Mouse (Mus musculus): ENCODE data around the gene Gm9117. TPM values are rescaled to one million over a fixed set of nuclear protein-coding genes. Genes with fewer than 3 reads are reported as not detected.
"Not testable (repeated sequence)": the region's sequence is repeated elsewhere in the genome, so short reads cannot be mapped to it uniquely, and the experiment has no call there.

Gene Gm9117
- polyA plus RNA-seq (2014; fragmentation: Nextera tagmentation; extraction: Ambion mirVana): not detected in 2 replicates

GRCm38 (mm10) chr3:93943443-93943842 lies at the start of gene Gm9117:
TSS of gene Gm9117 (minus strand) at chr3:93943543.
- not testable (repeated sequence) for H3K4me1 ChIP-seq (ENCODE audit: control insufficient read depth, insufficient read depth, low read length); H3K27me3 ChIP-seq (ENCODE audit: control insufficient read depth, insufficient read depth, low read length); H3K9ac ChIP-seq (replicated peaks; ENCODE audit: low read depth, low read length); H3K36me3 ChIP-seq (ENCODE audit: control insufficient read depth, insufficient read depth, low read length); H3K4me2 ChIP-seq (replicated peaks; ENCODE audit: low read depth, low read length); ATAC-seq (ENCODE audit: insufficient number of reproducible peaks, insufficient read depth, low FRiP score, low read depth); H3K9me3 ChIP-seq (ENCODE audit: control insufficient read depth, low read depth, low read length); H3K4me3 ChIP-seq (ENCODE audit: low read depth, low read length); H3K27ac ChIP-seq (ENCODE audit: low read length)
- 88% methylated on average over 3 of the region's 4 CpGs for WGBS

- not testable (repeated sequence) for ATAC-seq (ENCODE audit: insufficient number of reproducible peaks, insufficient read depth, low FRiP score, low read depth); H3K4me3 ChIP-seq (ENCODE audit: low read depth, low read length); H3K4me1 ChIP-seq (ENCODE audit: control insufficient read depth, insufficient read depth, low read length); H3K9me3 ChIP-seq (ENCODE audit: control insufficient read depth, low read depth, low read length); H3K4me2 ChIP-seq (replicated peaks; ENCODE audit: low read depth, low read length); H3K36me3 ChIP-seq (ENCODE audit: control insufficient read depth, insufficient read depth, low read length); H3K27me3 ChIP-seq (ENCODE audit: control insufficient read depth, insufficient read depth, low read length); H3K27ac ChIP-seq (ENCODE audit: low read length); H3K9ac ChIP-seq (replicated peaks; ENCODE audit: low read depth, low read length)
- WGBS: 86% methylated on average over 5 of the region's 6 CpGs
Observed at GRCm38 (mm10) chr3:93968938-93969337, 25.6 kb upstream of the Gm9117 start.

GRCm38 (mm10) chr3:93961214-93961613 lies 17.9 kb upstream of the Gm9117 start, which contains the start of gene Tdpoz5:
TSS of gene Tdpoz5 (minus strand) at chr3:93961314.
- not testable (repeated sequence) for H3K9ac ChIP-seq (replicated peaks; ENCODE audit: low read depth, low read length); H3K27me3 ChIP-seq (ENCODE audit: control insufficient read depth, insufficient read depth, low read length); H3K27ac ChIP-seq (ENCODE audit: low read length); H3K9me3 ChIP-seq (ENCODE audit: control insufficient read depth, low read depth, low read length); ATAC-seq (ENCODE audit: insufficient number of reproducible peaks, insufficient read depth, low FRiP score, low read depth); H3K36me3 ChIP-seq (ENCODE audit: control insufficient read depth, insufficient read depth, low read length); H3K4me1 ChIP-seq (ENCODE audit: control insufficient read depth, insufficient read depth, low read length); H3K4me2 ChIP-seq (replicated peaks; ENCODE audit: low read depth, low read length); H3K4me3 ChIP-seq (ENCODE audit: low read depth, low read length)
- WGBS: 56% methylated on average over 2 of the region's 4 CpGs

- not testable (repeated sequence) for H3K36me3 ChIP-seq (ENCODE audit: control insufficient read depth, insufficient read depth, low read length); ATAC-seq (ENCODE audit: insufficient number of reproducible peaks, insufficient read depth, low FRiP score, low read depth)
Observed at GRCm38 (mm10) chr3:93938386-93938785, 5.0 kb downstream of the Gm9117 start.

More at GRCm38 (mm10) chr3:93938386-93938785, 5.0 kb downstream of the Gm9117 start:
- not testable (repeated sequence) for H3K9ac ChIP-seq (replicated peaks; ENCODE audit: low read depth, low read length); H3K9me3 ChIP-seq (ENCODE audit: control insufficient read depth, low read depth, low read length); H3K27me3 ChIP-seq (ENCODE audit: control insufficient read depth, insufficient read depth, low read length); H3K4me2 ChIP-seq (replicated peaks; ENCODE audit: low read depth, low read length); H3K4me3 ChIP-seq (ENCODE audit: low read depth, low read length); H3K4me1 ChIP-seq (ENCODE audit: control insufficient read depth, insufficient read depth, low read length); H3K27ac ChIP-seq (ENCODE audit: low read length)
- no CpG with 5 or more reads among the region's 3 CpGs for WGBS

Other genes starting within 250 kb of the Gm9117 start
- not detected in 2 replicates for gene Gm5773, start 170.5 kb downstream of the Gm9117 start, polyA plus RNA-seq (2014; fragmentation: Nextera tagmentation; extraction: Ambion mirVana)
- gene Tdpoz4, start 147.1 kb downstream of the Gm9117 start, polyA plus RNA-seq (2014; fragmentation: Nextera tagmentation; extraction: Ambion mirVana): not detected in 2 replicates
- not detected in 2 replicates for gene Tdpoz3, start 117.5 kb downstream of the Gm9117 start, polyA plus RNA-seq (2014; fragmentation: Nextera tagmentation; extraction: Ambion mirVana)
- gene Tdpoz5, start 17.8 kb upstream of the Gm9117 start, polyA plus RNA-seq (2014; fragmentation: Nextera tagmentation; extraction: Ambion mirVana): not detected in 2 replicates
- gene Gm9125, start 111.3 kb upstream of the Gm9117 start, polyA plus RNA-seq (2014; fragmentation: Nextera tagmentation; extraction: Ambion mirVana): not detected in 2 replicates
- gene Gm10697, start 129.1 kb upstream of the Gm9117 start, polyA plus RNA-seq (2014; fragmentation: Nextera tagmentation; extraction: Ambion mirVana): not detected in 2 replicates
- gene Gm10696, start 234.7 kb upstream of the Gm9117 start, polyA plus RNA-seq (2014; fragmentation: Nextera tagmentation; extraction: Ambion mirVana): not detected in 2 replicates

Measured in stomach, embryonic 14.5 days (tissue).